Mouse (Mus musculus): Measurements from ENCODE around the gene Insc. TPM values are rescaled to one million over a fixed set of nuclear protein-coding genes. Genes with fewer than 3 reads are reported as not detected.

Insc gene
- total RNA-seq, 2 experiments from 2014 or later: 1.3 TPM

Other genes starting within 250 kb of the Insc start
- 1 to 10 TPM; 1.4 to 1.9 TPM for gene Cyp2r1, start 180.7 kb upstream of the Insc start, total RNA-seq (2021)
- under 1 TPM in 1 of 2 experiments, not detected in 1; 0.66 TPM for gene Calca, start 107.3 kb upstream of the Insc start, total RNA-seq (2021)
- not detected for gene Calcb, start 25.1 kb upstream of the Insc start, total RNA-seq (2021)